Mouse (Mus musculus) limb, embryonic 12.5 days (tissue): ENCODE measurements around the gene Pigr. TPM values are rescaled to one million over a fixed set of nuclear protein-coding genes. Genes with fewer than 3 reads are reported as not detected.

Source experiments
- ATAC-seq: fragments of 200-750 bp; cut with Nextera tagmentation; 2 replicates; pipeline ENCODE4 v1.8.0; 2017; ENCODE audit warnings: low read depth, moderate TSS enrichment; ENCODE audit not compliant: insufficient number of reproducible peaks, insufficient read depth, low FRiP score, low TSS enrichment
- H3K27ac ChIP-seq: fragments of 300-500 bp; sonication (generic); 2 replicates; pipeline ENCODE4 v1.5.1; 2016; ENCODE audit warnings: mild to moderate bottlenecking, moderate library complexity
- H3K27me3 ChIP-seq: fragments of 300-500 bp; sonication (generic); 2 replicates; pipeline ENCODE4 v1.6.1; 2016; ENCODE audit warnings: mild to moderate bottlenecking, moderate library complexity
- H3K36me3 ChIP-seq: fragments of 300-500 bp; sonication (generic); 2 replicates; pipeline ENCODE4 v1.6.1; 2016; ENCODE audit warnings: mild to moderate bottlenecking, moderate library complexity
- H3K4me1 ChIP-seq: fragments of 300-500 bp; sonication (generic); replicated peaks from 2 replicates; pipeline ENCODE4 v1.6.1; 2016
- H3K4me2 ChIP-seq: fragments of 300-500 bp; sonication (generic); 2 replicates; pipeline ENCODE4 v1.6.1; 2016; ENCODE audit warnings: mild to moderate bottlenecking, moderate library complexity
- H3K4me3 ChIP-seq: fragments of 300-500 bp; sonication (generic); replicated peaks from 2 replicates; pipeline ENCODE4 v1.5.1; 2016; ENCODE audit warnings: mild to moderate bottlenecking
- H3K9ac ChIP-seq: fragments of 300-500 bp; sonication (generic); replicated peaks from 2 replicates; pipeline ENCODE4 v1.6.1; 2016; ENCODE audit warnings: mild to moderate bottlenecking, moderate library complexity
- H3K9me3 ChIP-seq: fragments of 300-500 bp; sonication (generic); 2 replicates; pipeline ENCODE4 v1.6.1; 2016; ENCODE audit warnings: mild to moderate bottlenecking, moderate library complexity
- WGBS: fragments of 180-500 bp; shearing (Covaris S2); methylation state at CpG from one replicate; pipeline ENCODE4 v1.1.7; 2016; 5-methylcytosine and 5-hydroxymethylcytosine counted together
- polyA plus RNA-seq: library from polyadenylated mRNA; unstranded; fragments of >200 nt; fragmentation: Nextera tagmentation; extraction: Ambion mirVana; gene quantifications from 2 replicates; pipeline ENCODE4 v1.2.1, GENCODE M21; 2016

Pigr gene
- polyA plus RNA-seq, 1 experiment from 2014 or later = not detected

DNA sequence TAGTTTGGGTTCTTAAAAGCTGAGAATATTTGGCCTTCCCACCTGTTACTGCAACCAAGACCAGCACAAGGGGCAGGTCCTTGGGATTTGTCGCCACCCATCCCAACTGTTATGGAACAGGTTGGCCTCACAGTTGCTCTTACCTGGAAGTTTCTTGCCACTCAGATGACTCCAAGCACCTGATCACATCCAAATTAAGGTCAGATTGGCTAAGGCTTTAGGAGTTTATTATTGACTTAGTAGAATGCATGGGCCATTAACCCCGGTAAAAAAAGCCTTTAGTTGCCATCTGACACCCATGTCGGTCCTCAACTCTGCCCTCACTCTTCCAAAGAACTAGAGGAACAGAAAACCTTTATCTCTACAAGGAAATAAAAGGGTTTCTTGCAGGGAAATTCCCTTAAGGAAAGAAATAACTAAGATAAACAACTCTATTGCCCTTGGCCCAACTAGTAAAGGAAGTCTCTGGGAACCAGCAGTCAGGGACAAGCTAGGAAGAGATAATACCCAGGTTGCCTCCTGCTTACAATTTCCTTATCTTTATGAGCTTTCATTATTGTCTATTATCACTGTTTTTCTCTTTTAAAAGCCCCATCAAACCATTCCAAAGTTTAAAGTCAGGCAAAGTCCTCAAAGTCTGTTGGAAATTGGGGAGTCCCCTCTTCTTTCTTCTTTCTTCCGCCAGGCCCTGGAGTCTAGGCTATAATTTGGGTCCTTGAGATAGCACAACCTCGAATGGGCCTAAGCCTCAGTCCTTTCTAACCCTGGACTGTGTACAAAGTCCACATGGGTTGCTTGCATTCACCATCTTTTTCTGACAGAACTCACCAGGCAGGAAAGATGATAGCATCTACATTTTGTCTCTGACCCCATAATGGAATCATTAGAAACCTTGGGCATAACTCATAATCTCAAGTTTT, 6.0 kb downstream of the Pigr start:
- no peak overlapping the region for H3K4me2 ChIP-seq
- H3K4me1 ChIP-seq = no peaks in the 10 kb centered on the region
- WGBS = 60% methylated on average over 5 of the region's 5 CpGs
- no peak overlapping the region for H3K27ac ChIP-seq
- H3K27me3 ChIP-seq = no peaks in the 10 kb centered on the region
- no peaks in the 10 kb centered on the region for H3K9me3 ChIP-seq
- H3K9ac ChIP-seq = no peak overlapping the region
- ATAC-seq = no peak
- H3K36me3 ChIP-seq = no peaks in the 10 kb centered on the region
- H3K4me3 ChIP-seq = no peak overlapping the region

DNA sequence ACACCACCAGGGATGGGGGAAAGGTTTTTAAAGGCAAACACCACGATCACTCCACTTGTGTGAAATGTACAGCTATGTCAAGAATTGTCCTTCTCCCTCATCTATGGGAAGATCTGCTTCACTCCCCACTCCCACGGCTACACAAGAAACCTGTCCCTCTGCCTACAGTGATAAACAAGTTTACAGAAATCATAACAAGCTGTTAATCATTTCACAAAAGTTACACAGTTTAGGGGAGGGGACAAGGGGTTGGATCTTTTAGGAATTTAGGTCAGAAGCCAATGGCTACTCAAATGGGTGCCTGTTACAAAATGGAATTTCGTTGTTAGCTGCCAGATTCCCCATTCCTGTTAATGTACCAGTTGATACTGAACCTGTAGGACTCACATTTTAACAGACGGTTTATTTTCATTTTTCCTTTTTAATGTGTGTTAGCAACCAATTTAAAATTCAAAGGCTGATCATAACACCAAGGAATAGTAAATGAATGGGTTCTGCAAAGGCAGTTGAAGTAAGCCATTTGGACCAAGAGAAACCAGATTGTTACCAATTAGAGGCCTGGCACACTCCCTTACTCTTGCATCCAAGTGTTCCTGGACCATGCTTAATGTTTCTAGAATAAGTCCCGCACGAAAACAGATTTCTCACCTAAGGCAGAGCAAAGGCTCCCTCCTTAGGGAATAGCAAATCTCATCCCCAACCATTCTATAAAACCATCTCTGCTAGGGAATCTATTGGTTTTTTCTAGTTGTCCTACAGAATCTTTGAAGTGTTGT, 8.9 kb downstream of the Pigr start:
- Histone ChIP-seq H3K9ac (no peak overlapping the region), H3K27me3 (no peaks in the 10 kb centered on the region), H3K4me1 (no peaks in the 10 kb centered on the region), H3K4me3 (no peak overlapping the region), H3K4me2 (no peak overlapping the region), H3K36me3 (no peaks in the 10 kb centered on the region), H3K9me3 (no peaks in the 10 kb centered on the region), H3K27ac (no peak overlapping the region)
- no peak for ATAC-seq
- WGBS = 88% methylated on average over 6 of the region's 6 CpGs

DNA sequence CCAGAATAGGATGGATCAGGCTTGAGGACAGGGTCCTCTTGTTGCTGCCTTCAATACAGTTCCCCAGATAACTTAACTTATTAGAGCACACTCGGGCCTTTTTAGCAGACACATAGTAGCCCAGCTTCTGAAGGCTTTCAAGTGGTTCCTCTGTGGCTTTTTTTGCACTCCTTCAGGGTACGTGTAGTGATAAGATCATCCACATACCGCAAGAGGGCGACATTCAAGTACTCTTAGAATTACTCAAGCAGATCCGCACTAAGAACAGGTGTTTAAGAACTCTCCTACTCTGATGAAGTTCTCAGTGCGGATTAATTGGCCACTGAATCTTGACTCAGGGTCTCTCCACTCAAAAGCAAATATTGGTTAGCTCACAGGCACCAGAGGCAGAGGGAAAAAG, 11.8 kb downstream of the Pigr start:
- Histone ChIP-seq H3K9me3 (no peaks in the 10 kb centered on the region), H3K4me1 (no peaks in the 10 kb centered on the region), H3K4me2 (no peak overlapping the region), H3K36me3 (no peaks in the 10 kb centered on the region), H3K9ac (no peak overlapping the region), H3K4me3 (no peak overlapping the region), H3K27ac (no peak overlapping the region), H3K27me3 (no peaks in the 10 kb centered on the region)
- 56% methylated on average over 6 of the region's 6 CpGs for WGBS
- no peak for ATAC-seq

DNA sequence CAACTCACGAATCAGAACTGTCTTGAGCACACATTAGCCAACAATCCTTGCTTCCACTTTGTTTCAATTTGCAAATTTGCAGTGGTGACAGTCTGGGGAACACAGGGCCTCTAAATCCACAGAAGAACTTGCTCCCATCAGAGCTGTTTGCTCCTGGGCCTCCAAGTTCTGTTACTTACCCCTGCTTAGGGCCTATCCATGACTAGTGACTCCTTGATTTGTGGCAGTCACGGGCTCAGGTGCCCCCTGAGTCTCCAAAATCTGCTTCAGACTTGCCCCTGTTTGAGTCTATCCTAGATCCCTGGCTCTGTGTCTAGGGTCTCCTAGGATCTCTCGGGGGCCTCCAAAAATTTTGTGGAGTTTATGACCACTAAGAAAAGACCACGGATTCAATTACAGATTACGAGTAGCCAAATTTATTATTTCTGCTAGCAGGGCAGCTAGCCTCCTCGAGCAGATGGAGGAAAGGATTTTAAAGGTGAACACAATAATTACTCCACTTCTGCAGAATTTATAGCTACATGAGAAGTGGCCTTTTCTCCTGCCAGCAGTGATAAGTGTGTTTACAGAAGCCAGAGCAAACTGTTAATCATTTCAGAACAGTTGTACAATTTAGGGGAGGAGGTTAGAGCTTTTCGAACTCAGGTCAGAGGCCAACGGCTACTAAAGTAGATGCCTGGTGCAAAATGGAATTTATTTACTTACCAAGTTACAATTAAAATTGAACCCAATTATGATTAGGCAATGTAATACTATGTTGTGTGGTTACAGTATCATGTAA, 14.3 kb downstream of the Pigr start:
- no peak for ATAC-seq
- no peaks in the 10 kb centered on the region for H3K27me3 ChIP-seq
- no peak overlapping the region for H3K27ac ChIP-seq
- no peaks in the 10 kb centered on the region for H3K9me3 ChIP-seq
- H3K9ac ChIP-seq = no peak overlapping the region
- H3K4me3 ChIP-seq = no peak overlapping the region
- H3K4me1 ChIP-seq = no peaks in the 10 kb centered on the region
- H3K36me3 ChIP-seq = no peaks in the 10 kb centered on the region
- no peak overlapping the region for H3K4me2 ChIP-seq
- WGBS = 33% methylated on average over 8 of the region's 8 CpGs

DNA sequence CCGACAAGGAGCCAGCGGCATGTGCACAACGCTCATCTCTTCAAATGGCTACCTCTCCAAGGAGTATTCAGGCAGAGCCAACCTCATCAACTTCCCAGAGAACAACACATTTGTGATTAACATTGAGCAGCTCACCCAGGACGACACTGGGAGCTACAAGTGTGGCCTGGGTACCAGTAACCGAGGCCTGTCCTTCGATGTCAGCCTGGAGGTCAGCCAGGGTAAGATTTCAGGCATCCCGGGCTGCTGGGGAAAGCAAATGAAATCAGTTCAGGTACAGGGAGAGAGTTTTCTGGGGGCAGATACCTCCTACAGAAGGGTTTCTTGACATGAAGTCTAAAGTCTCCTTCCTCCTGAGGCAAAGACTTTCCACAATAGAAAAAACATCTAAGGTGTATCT, 15.1 kb downstream of the Pigr start:
- Histone ChIP-seq H3K9ac (no peak overlapping the region), H3K9me3 (no peaks in the 10 kb centered on the region), H3K4me2 (no peak overlapping the region), H3K4me1 (no peaks in the 10 kb centered on the region), H3K36me3 (no peaks in the 10 kb centered on the region), H3K4me3 (no peak overlapping the region), H3K27ac (no peak overlapping the region), H3K27me3 (no peaks in the 10 kb centered on the region)
- WGBS = 78% methylated on average over 7 of the region's 7 CpGs
- ATAC-seq = no peak

DNA sequence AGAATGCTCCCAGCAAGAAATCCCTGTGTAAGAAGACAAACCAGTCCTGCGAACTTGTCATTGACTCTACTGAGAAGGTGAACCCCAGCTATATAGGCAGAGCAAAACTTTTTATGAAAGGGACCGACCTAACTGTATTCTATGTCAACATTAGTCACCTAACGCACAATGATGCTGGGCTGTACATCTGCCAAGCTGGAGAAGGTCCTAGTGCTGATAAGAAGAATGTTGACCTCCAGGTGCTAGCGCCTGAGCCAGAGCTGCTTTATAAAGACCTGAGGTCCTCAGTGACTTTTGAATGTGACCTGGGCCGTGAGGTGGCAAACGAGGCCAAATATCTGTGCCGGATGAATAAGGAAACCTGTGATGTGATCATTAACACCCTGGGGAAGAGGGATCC, 18.0 kb downstream of the Pigr start:
- H3K4me3 ChIP-seq = no peak overlapping the region
- no peak for ATAC-seq
- H3K9me3 ChIP-seq = no peaks in the 10 kb centered on the region
- H3K27me3 ChIP-seq = no peaks in the 10 kb centered on the region
- H3K9ac ChIP-seq = no peak overlapping the region
- 94% methylated on average over 7 of the region's 7 CpGs for WGBS
- no peak overlapping the region for H3K4me2 ChIP-seq
- H3K4me1 ChIP-seq = no peaks in the 10 kb centered on the region
- no peaks in the 10 kb centered on the region for H3K36me3 ChIP-seq
- H3K27ac ChIP-seq = no peak overlapping the region

DNA sequence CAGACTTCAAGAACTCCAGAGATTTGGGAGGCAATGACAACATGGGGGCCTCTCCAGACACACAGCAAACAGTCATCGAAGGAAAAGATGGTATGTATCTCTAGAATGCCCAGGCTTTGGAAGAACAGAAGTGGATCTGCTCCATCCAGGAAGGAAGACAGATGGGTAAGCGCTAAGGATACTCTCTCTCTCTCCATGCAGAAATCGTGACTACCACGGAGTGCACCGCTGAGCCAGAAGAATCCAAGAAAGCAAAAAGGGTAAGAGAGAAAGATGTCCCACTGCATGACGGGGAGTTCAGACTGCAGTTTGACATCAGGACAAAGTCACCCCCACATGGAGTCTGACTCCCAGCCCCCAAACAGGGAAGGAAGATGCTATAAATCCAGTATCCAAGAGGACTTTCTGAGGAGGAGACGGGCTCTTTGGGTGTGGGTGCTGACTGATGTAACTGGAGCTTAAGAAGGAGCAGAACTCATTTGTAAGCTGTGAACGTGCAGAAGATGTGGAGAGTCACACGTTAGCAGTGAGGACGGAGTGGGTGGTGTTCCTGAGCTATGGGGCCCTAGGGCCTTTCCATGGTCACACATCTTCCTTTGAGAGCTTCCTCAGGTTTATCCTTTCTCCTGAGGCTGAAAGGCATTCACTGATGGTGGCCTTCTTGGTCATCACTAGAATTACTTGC, 23.2 kb downstream of the Pigr start:
- no peaks in the 10 kb centered on the region for H3K27me3 ChIP-seq
- no peak for ATAC-seq
- 87% methylated on average over 10 of the region's 10 CpGs for WGBS

DNA sequence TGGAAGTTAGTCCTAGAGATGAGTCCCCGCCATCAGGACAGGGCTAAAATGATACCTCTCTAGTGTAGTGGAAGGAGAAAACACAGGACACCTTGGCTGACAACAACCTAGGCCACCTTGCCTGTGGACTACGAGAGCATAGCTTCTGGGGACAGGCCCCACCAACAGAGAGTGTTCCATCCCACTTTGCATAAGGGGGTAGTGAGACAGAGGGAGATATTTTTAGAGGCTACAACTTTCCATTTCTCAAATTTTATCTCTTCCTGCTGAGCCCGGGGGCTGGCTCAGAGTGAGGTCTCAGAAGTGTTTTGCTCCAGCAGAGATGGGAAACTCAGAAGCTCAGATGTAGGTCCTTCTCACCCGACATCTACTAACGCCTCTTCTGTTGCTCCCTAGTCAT, 23.9 kb downstream of the Pigr start:
- 84% methylated on average over 5 of the region's 5 CpGs for WGBS
- H3K36me3 ChIP-seq = no peaks in the 10 kb centered on the region
- H3K4me1 ChIP-seq = no peaks in the 10 kb centered on the region
- H3K4me3 ChIP-seq = no peak overlapping the region
- ATAC-seq = no peak
- H3K27me3 ChIP-seq = no peaks in the 10 kb centered on the region
- H3K27ac ChIP-seq = no peak overlapping the region
- H3K9me3 ChIP-seq = no peaks in the 10 kb centered on the region
- H3K9ac ChIP-seq = no peak overlapping the region
- no peak overlapping the region for H3K4me2 ChIP-seq

More for the DNA sequence above, 23.2 kb downstream of the Pigr start:
- H3K27ac ChIP-seq = no peak overlapping the region
- no peak overlapping the region for H3K4me3 ChIP-seq
- no peaks in the 10 kb centered on the region for H3K9me3 ChIP-seq
- H3K9ac ChIP-seq = no peak overlapping the region
- no peaks in the 10 kb centered on the region for H3K4me1 ChIP-seq
- no peak overlapping the region for H3K4me2 ChIP-seq
- H3K36me3 ChIP-seq = no peaks in the 10 kb centered on the region

DNA sequence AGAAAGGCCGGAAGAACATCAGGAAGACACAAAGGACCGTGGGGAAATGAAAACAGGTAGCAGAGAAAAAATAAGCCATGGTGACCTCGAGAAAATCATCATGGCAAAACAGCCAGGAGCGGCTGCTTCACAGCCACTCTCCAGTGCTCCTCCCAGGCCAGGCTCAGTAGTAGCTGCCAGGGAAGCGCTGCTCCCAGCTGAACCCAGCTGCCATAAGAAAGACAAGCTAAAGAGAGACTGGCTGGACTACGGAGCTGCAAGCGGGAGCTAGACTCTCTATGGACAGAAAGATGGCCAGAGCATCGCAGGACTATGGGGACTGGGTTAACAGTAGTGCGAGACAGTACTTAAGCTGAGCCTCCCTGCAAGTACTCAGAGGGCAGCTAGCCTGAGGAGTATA, 28.3 kb downstream of the Pigr start:
- no peak for ATAC-seq
- no peak overlapping the region for H3K9ac ChIP-seq
- H3K27ac ChIP-seq = no peak overlapping the region
- H3K4me2 ChIP-seq = no peak overlapping the region
- no peaks in the 10 kb centered on the region for H3K27me3 ChIP-seq
- H3K9me3 ChIP-seq = no peaks in the 10 kb centered on the region
- 84% methylated on average over 9 of the region's 9 CpGs for WGBS
- H3K4me1 ChIP-seq = no peaks in the 10 kb centered on the region
- no peak overlapping the region for H3K4me3 ChIP-seq
- no peaks in the 10 kb centered on the region for H3K36me3 ChIP-seq

DNA sequence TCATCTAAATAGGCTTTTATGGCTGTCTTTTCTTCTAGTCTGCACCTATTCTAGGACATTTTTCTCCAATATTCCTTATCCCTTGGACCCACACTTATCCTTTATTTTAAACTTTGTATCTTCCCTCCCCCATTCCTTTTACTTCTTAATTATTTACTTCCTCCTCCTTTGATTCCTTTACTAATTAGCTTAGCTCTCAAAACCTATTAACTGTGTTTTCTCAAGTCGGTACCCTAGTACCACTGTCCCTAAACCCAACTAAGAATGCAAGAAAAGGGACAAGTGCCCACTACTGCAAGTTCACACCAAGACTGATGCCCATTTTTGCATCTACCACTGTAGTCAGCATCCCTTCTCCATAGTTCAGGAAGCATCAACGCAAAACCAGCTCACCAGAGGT, 29.2 kb downstream of the Pigr start:
- Histone ChIP-seq H3K4me3 (no peak overlapping the region), H3K27ac (no peak overlapping the region), H3K9ac (no peak overlapping the region), H3K4me2 (no peak overlapping the region), H3K4me1 (no peaks in the 10 kb centered on the region), H3K36me3 (no peaks in the 10 kb centered on the region), H3K9me3 (no peaks in the 10 kb centered on the region), H3K27me3 (no peaks in the 10 kb centered on the region)
- WGBS = 76% methylated on average over 2 of the region's 2 CpGs
- no peak for ATAC-seq

DNA sequence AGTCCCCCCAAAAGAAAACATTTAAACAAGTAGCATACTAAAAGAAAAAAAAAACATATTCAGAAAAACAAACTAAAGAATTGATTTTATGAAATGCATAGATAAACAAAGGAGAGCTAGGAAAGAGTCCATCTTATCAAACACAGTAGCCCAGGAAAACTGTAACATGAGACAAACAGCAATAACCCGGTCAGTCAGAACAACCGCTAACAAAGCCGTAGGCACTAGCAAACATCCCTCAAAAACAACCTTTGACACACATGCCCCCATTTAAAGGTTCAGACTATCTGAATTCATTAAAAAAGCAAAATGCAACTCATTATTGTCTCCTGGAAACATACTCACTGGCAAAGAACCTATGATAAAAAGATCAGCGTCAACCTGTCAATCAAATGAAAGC, 31.0 kb downstream of the Pigr start:
- Histone ChIP-seq H3K27ac (no peak overlapping the region), H3K9me3 (no peaks in the 10 kb centered on the region), H3K4me1 (no peaks in the 10 kb centered on the region), H3K4me3 (no peak overlapping the region), H3K27me3 (no peaks in the 10 kb centered on the region), H3K36me3 (no peaks in the 10 kb centered on the region), H3K4me2 (no peak overlapping the region), H3K9ac (no peak overlapping the region)
- ATAC-seq = no peak
- 81% methylated on average over 4 of the region's 4 CpGs for WGBS
